8 mouse cellular contexts compared by ENCODE assay signal in genomic region chr15:52505278-52505831, GRCm38 (mm10).
DNase-seq lines count a peak whose midpoint lies in the region; ATAC-seq lines count a peak whose summit lies in the region.

No protein-coding gene starts in this region.

- H3K9me3 ChIP-seq in embryonic facial prominence, embryonic 12.5 days = no peaks in the 10 kb centered on the region

- DNase-seq in layer of hippocampus, adult 9-10 months (ENCODE audit: low spot score) = peak; percentile 15
- no peak for DNase-seq in layer of hippocampus, adult 11-12 months (ENCODE audit: low spot score)
- peak; percentile 27 for DNase-seq in Muller cell, postnatal 12 days (ENCODE audit: inconsistent ontology term)
- DNase-seq in mesoderm, embryonic 11.5 days (ENCODE audit: low read depth, low spot score) = peak; percentile 60
- DNase-seq in ovary, postnatal 14 days (ENCODE audit: low spot score) = no peak
- no peak for DNase-seq in gastrocnemius, adult 8-10 months (ENCODE audit: low spot score in 2 of 2)
- DNase-seq in testis, postnatal 14 days (ENCODE audit: low spot score) = no peak

- 31% methylated on average over 9 of the region's 9 CpGs for WGBS in embryonic facial prominence, embryonic 12.5 days

- no peak overlapping the region for H3K27ac ChIP-seq in embryonic facial prominence, embryonic 12.5 days

- no peaks in the 10 kb centered on the region; the same call in 1 of the 2 replicates for H3K4me1 ChIP-seq in embryonic facial prominence, embryonic 12.5 days

- no peak overlapping the region for H3K9ac ChIP-seq in embryonic facial prominence, embryonic 12.5 days

- H3K36me3 ChIP-seq in embryonic facial prominence, embryonic 12.5 days = no peaks in the 10 kb centered on the region

- no peak overlapping the region for H3K4me2 ChIP-seq in embryonic facial prominence, embryonic 12.5 days (replicated peaks)

- no peaks in the 10 kb centered on the region for H3K27me3 ChIP-seq in embryonic facial prominence, embryonic 12.5 days

- H3K4me3 ChIP-seq in embryonic facial prominence, embryonic 12.5 days = no peak overlapping the region

- ATAC-seq in embryonic facial prominence, embryonic 12.5 days (ENCODE audit: insufficient number of reproducible peaks, insufficient read depth, low FRiP score, low TSS enrichment) = peak; percentile 60; the same call in 1 of the 2 replicates

Comparison
In these comparisons a context has a peak if more than half of its experiments do, and no peak if none do; other contexts are left out.
1. DNase-seq: peak in layer of hippocampus, adult 9-10 months (single experiment), Muller cell, postnatal 12 days (single experiment) and mesoderm, embryonic 11.5 days (single experiment); none in layer of hippocampus, adult 11-12 months (single experiment), ovary, postnatal 14 days (single experiment), gastrocnemius, adult 8-10 months (0 of 2) and testis, postnatal 14 days (single experiment).